Mouse (Mus musculus): ENCODE measurements around the gene Serpinb11.

Serpinb11 gene

DNA sequence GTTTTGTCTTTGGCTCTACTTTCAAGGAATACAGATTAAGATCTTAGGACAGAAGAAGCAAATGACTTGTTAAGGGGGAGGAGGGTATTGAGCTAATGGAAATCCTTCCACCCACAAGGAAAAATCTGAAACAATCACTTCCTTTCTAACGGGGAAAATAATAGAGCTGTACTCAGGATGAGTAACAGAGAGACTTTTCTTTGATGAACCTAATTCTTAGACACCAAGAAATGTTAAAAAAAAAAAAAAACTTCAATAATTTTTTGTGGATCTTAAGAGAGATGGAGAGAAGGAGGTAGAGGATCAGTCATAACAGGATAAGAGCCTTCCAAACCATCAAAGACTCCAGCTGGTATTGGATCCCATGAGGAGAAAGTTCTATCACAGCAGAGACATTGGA lies at the start of gene Serpinb11:
TSS of gene Serpinb11 (plus strand) at position 301 of the 400 bp plus-strand sequence.
- DNase-seq = no peak

DNA sequence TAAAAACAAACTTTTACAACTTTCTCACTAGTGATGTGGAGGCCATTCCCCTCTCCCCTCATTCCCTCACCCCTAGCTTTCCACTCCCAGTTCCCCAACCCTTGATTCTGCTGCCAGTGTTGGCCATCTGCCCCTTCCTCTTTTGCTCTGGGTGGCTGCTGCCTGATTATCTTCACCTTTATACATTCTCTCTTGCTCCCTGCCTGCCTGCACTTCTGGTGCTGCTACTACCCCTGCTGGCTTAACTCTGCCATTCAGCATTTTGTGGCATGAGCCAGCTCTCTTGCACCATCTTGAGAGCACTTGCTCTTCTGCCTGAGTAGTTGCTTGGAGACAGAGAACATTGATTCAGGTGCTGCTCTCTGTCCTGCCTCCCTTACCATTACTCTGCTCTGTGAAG lies 15.0 kb upstream of the Serpinb11 start:
- DNase-seq = no peak

DNA sequence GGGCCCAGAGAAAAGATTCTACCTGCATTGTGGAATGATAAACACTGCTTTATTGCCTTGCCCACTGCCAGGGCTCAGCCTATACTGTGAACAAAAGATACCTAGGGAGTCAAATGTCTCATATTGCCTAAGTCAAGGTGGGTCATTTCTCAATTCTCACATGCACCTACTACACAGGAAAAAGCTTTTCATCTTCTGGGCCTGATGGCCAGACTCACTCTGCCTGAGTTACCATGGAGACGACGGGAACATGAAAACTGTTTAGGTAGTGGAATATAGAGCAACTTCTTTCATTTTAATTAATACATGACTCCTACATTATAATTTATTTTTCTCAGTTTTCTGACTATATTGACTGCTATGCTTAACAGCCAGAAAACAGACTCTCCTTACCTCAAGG lies 14.2 kb upstream of the Serpinb11 start:
- no peak for DNase-seq

DNA sequence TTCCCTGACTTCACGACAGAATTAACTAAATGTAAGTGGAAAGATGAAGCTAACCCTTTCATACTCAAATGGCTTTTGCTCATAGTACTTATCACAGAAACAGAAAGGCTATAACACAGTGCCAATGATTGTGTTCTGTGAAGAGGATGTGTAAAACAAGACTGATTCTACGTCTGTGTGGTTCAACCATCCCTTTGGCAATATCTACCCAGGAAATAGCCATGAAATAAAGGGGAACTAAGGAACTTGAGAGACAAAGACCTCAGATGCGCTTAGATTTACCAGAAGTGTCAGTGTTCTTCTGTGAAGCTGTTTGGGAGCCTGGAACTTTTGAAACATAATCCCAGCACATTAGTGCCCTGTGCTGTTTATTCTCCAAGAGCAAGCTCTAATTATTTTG lies 10.6 kb upstream of the Serpinb11 start:
- no peak for DNase-seq

- DNase-seq = no peak
Measured at GRCm38 (mm10) chr1:107351115-107351514, 9.9 kb upstream of the Serpinb11 start.

DNA sequence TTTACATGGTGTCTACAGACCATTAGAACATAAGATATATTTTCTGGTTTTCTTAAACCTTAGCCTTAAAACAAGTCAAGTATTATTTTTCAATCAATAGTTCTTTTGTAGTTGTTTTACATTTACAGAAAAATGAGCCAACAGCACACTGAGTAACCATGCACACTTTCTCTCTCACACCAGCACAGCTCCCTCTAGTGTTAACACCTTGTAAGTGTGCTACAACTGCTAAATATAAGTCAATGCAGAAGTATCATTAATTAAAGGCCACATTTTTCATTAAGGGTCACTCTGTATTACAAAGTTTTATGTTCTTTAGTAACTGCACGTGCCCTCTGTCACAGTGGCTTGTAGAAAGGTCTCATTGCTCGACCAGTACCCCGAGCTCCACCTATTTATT lies 8.0 kb upstream of the Serpinb11 start:
- no peak for DNase-seq

- DNase-seq = no peak
Measured at GRCm38 (mm10) chr1:107365973-107366372, 5.0 kb downstream of the Serpinb11 start.

DNA sequence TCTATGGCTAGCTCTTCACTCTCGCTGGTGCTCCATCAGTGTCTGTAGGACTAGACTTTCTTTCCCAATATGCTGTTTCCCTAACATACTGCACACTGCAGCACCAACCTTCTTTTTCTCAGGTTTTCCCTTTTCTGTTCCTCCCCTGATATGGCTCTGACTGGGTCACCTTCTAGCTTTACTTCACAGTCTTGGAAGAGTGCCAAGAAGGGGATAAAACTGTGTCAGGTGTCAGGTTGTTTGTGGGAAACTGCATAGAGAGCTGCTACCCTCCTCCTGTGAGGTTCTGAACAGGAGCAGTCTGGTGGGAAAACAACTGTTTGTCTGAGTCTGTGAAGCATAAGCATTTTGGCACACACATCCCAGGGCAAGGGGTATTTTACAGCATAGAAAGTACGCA lies 7.9 kb downstream of the Serpinb11 start:
- no peak for DNase-seq

DNA sequence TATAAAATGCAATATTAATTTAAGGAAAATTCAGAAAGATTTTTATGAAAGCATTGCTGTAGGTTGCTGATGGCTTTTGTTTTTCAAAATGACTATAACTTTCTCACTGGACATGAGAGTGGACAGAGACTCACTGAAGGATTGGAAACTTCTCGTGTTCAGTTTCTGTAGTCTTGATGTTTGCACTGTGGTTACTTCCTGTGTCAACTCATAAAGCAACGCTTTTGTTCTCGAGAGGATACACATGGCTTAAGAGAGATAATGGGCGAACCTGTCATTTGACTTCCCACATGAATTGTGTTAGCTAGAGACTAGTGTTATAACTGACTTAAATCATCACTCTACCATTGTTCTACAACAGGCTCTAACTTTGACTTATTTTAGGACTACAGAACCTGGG lies 16.0 kb downstream of the Serpinb11 start:
- no peak for DNase-seq

DNA sequence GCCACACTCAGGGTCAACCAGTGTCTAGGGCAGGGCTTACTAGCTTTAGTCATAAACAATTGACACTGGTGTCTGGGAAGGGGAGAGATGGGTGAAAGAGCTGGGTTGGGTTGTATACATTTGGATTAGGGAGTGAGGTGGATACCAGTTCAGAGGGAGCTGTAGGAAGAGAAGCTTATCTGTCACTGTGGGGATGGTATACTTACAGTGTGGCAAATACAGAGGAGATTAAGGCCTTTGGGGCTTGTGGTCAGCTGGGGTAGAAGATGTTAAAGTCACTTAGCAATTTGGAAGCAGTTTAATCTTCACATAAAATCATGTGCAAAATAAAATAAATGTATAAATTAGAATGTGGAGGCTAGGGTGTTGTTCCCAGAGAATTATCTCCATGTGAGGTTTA lies 17.4 kb downstream of the Serpinb11 start:
- no peak for DNase-seq

GRCm38 (mm10) chr1:107381491-107381890 lies 20.5 kb downstream of the Serpinb11 start:
- DNase-seq = no peak

GRCm38 (mm10) chr1:107382404-107382803 lies 21.4 kb downstream of the Serpinb11 start:
- DNase-seq = no peak

DNA sequence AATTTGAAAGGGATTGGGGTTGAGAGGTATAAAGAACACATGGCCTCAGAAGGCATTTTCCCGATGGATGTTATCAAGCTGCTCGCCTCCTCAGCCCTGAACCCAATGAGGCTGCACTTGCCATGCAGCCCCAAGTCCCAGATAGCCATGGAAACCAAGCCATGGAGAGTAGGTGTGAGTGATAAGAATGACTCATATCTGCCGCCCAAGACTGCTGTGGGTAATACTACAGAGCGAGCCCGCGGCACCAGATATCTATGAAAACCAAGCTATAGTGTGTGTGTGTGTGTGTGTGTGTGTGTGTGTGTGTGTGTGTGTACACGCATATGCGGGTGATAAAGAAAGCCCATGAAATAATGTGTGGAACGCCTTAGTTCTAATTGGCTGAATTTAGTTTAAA lies 23.5 kb downstream of the Serpinb11 start:
- no peak for DNase-seq

DNA sequence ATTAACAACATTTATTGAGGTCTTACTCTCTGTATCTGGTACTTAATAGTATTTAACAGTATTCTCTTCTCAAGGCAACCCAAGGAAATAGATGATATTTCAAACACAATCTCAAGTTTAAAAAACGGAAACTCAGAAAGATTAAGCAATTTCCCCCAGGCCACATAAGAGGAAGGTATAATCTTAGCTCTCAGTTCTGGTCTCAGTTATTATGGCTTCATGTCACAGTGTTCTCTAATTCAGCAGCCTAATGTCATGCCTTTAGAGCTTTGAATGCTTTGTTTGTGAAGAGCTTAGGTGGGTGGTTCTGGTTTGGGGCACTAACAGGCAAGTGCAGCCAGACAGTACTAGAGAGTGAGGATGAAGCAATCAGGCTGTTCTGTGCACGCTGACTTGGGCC lies 28.8 kb downstream of the Serpinb11 start:
- no peak for DNase-seq

GRCm38 (mm10) chr1:107397481-107397880 lies 36.5 kb downstream of the Serpinb11 start:
- DNase-seq = no peak

GRCm38 (mm10) chr1:107399355-107399754 lies 38.4 kb downstream of the Serpinb11 start, which contains the start of gene Serpinb7:
TSS of gene Serpinb7 (plus strand) at chr1:107399655.
- DNase-seq = no peak

- no peak for DNase-seq
Measured at GRCm38 (mm10) chr1:107402082-107402481, 41.1 kb downstream of the Serpinb11 start.

DNA sequence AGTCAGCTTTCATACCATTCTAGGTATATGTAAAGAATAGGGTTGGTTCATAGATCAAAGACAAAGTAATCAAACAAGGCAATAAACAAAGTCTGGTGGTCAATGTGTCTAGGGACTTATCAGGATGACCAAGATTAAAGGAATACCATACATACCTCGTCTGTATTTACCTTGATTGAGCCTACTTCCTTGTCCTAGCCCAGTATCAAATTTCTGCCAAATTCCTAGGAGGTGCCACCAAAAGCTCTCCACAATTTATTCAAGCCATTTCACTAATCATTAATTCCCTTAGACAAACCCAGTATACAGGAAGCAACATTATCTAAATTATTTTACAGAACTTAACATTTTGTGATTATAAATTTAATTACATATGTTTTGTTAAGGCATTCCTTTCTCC lies 53.7 kb downstream of the Serpinb11 start:
- DNase-seq = no peak

DNA sequence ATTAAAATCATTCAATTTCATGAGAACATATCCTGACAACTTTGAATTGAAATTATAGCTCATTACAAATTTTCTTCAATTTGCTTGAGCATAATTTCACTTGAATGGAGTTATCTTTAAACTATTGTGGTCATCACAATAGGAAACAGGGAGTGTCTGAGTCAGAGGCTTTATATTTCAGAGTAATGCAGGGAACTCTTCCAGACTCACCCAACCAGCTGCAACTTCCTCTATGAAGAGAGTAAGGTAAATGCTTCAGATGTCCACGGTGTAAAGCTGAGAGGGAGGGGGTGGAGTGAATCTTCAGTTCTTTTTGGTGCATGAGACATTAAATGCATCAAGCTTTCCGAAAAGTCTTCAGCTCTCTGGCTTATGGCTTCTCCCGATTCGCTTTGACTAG lies 61.5 kb downstream of the Serpinb11 start:
- no peak for DNase-seq

Data from thymus, postnatal 36 days (tissue).